Mouse (Mus musculus) liver, embryonic 14.5 days (tissue): ENCODE results near the gene Rrad.

Experiments
- CTCF ChIP-seq: IDR thresholded peaks from 2 replicates; pipeline ENCODE4 v1.5.1; 2016; ENCODE audit warnings: antibody characterized with exemption, low read depth, control low read depth
- EP300 ChIP-seq: IDR thresholded peaks from 2 replicates; pipeline ENCODE4 v1.6.1; 2016; ENCODE audit warnings: antibody characterized with exemption, low read depth

DNA sequence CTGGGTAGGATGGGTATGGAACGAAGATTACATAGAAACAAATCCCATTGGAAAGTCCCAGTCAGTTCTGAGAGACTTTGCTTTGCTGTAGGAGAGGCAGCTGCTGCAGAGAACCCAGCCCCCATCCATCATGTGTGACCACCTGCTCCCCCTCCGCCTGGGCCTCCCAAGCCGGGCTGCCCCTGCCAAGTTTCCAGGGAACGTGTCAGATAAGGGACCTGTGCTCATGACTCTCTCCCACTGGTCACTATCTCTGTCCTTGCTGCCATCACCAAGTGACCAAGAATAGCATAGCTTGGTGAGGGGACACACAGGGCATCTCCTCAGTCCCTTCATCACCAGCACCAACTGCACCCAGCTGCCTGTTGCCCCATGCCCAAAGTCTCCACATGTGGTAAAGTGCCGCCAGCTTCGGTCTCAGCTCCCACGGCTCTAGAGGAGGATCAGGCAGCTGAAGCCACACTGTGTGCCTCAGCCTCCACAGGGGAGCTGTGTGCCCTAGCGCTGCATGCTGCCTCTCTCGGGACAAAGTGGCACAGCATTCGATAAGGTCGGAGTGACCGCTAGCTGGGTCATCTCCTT, 20.9 kb downstream of the Rrad start:
- no peak for TF ChIP-seq CTCF
- TF ChIP-seq EP300: no peak
